Mouse (Mus musculus) intestine, embryonic 15.5 days (tissue): ENCODE results near the gene Esrra. TPM values are rescaled to one million over a fixed set of nuclear protein-coding genes. Genes with fewer than 3 reads are reported as not detected.
A peak's percentile ranks its signal among the peaks of the same experiment; 100 is the strongest.

Experiments used
- ATAC-seq: fragments of 200-750 bp; cut with Nextera tagmentation; 2 replicates; pipeline ENCODE4 v1.8.0; 2017; ENCODE audit warnings: moderate TSS enrichment, moderate library complexity
- H3K27ac ChIP-seq: fragments of 300-500 bp; sonication (generic); 2 replicates; pipeline ENCODE4 v1.5.1; 2015; ENCODE audit warnings: mild to moderate bottlenecking, inconsistent platforms
- H3K27me3 ChIP-seq: fragments of 300-500 bp; sonication (generic); replicated peaks from 2 replicates; pipeline ENCODE4 v1.6.1; 2015; ENCODE audit warnings: inconsistent platforms
- H3K36me3 ChIP-seq: fragments of 300-500 bp; sonication (generic); 2 replicates; pipeline ENCODE4 v1.6.1; 2015; ENCODE audit warnings: inconsistent platforms
- H3K4me1 ChIP-seq: fragments of 300-500 bp; sonication (generic); replicated peaks from 2 replicates; pipeline ENCODE4 v1.6.1; 2015; ENCODE audit warnings: inconsistent platforms
- H3K4me2 ChIP-seq: fragments of 300-500 bp; sonication (generic); replicated peaks from 2 replicates; pipeline ENCODE4 v1.6.1; 2015; ENCODE audit warnings: mild to moderate bottlenecking, inconsistent platforms
- H3K4me3 ChIP-seq: fragments of 300-500 bp; sonication (generic); replicated peaks from 2 replicates; pipeline ENCODE4 v1.5.1; 2015; ENCODE audit warnings: inconsistent platforms
- H3K9ac ChIP-seq: fragments of 300-500 bp; sonication (generic); 2 replicates; pipeline ENCODE4 v1.6.1; 2015; ENCODE audit warnings: inconsistent platforms
- H3K9me3 ChIP-seq: fragments of 300-500 bp; sonication (generic); 2 replicates; pipeline ENCODE4 v1.6.1; 2016; ENCODE audit warnings: inconsistent platforms
- WGBS: fragments of 180-500 bp; shearing (Covaris S2); methylation state at CpG from one replicate; pipeline ENCODE4 v1.1.7; 2015; 5-methylcytosine and 5-hydroxymethylcytosine counted together
- polyA plus RNA-seq: library from polyadenylated mRNA; unstranded; fragments of >200 nt; fragmentation: Nextera tagmentation; extraction: Ambion mirVana; gene quantifications from 2 replicates; pipeline ENCODE4 v1.2.1, GENCODE M21; 2015

Esrra gene
- 32.2 and 37.6 TPM in 2 replicates for polyA plus RNA-seq

GRCm38 (mm10) chr19:6921647-6922567, at the start of gene Esrra:
Esrra (minus strand) TSS chr19:6921813.
- H3K4me1 ChIP-seq = peaks cover 35% of the 10 kb centered on the region
- WGBS = under 1% methylated on average over 65 of the region's 66 CpGs
- peak within 1 kb of the TSS; percentile 73 for H3K4me2 ChIP-seq
- peaks cover 33% of the 10 kb centered on the region for H3K27me3 ChIP-seq
- H3K9ac ChIP-seq = peak within 1 kb of the TSS; percentile 90
- peak within 1 kb of the TSS; percentile 95 for H3K27ac ChIP-seq
- no peaks in the 10 kb centered on the region for H3K9me3 ChIP-seq
- H3K36me3 ChIP-seq = no peaks in the 10 kb centered on the region
- H3K4me3 ChIP-seq = peak within 1 kb of the TSS; percentile 87
- ATAC-seq = peak; percentile 92

- H3K4me1 ChIP-seq = peaks cover 54% of the 10 kb centered on the region
- peak overlapping the region; percentile 74 for H3K4me3 ChIP-seq
- WGBS = 28% methylated on average over 11 of the region's 11 CpGs
- peak overlapping the region; percentile 87 for H3K9ac ChIP-seq
- peak overlapping the region; percentile 92 for H3K27ac ChIP-seq
- no peak for ATAC-seq
- H3K9me3 ChIP-seq = no peaks in the 10 kb centered on the region
- peak overlapping the region; percentile 72 for H3K4me2 ChIP-seq
- no peaks in the 10 kb centered on the region for H3K27me3 ChIP-seq
- H3K36me3 ChIP-seq = peaks cover 8% of the 10 kb centered on the region; the same call in 1 of the 2 replicates
Observed at GRCm38 (mm10) chr19:6970460-6971085, 49.0 kb upstream of the Esrra start.

- H3K9ac ChIP-seq = peak overlapping the region; percentile 87
- 1% methylated on average over 54 of the region's 55 CpGs for WGBS
- no peaks in the 10 kb centered on the region for H3K9me3 ChIP-seq
- H3K27me3 ChIP-seq = no peaks in the 10 kb centered on the region
- H3K4me1 ChIP-seq = peaks cover 54% of the 10 kb centered on the region
- H3K4me3 ChIP-seq = peak overlapping the region; percentile 74
- H3K4me2 ChIP-seq = peak overlapping the region; percentile 72
- peak overlapping the region; percentile 92 for H3K27ac ChIP-seq
- H3K36me3 ChIP-seq = peaks cover 15% of the 10 kb centered on the region
- peak; percentile 72 for ATAC-seq
Observed at GRCm38 (mm10) chr19:6969665-6970381, 48.2 kb upstream of the Esrra start.

- H3K4me1 ChIP-seq = peaks cover 54% of the 10 kb centered on the region
- peak overlapping the region; percentile 87 for H3K9ac ChIP-seq
- WGBS = under 1% methylated on average over 20 of the region's 20 CpGs
Observed at GRCm38 (mm10) chr19:6969291-6969664, 47.7 kb upstream of the Esrra start.

DNA sequence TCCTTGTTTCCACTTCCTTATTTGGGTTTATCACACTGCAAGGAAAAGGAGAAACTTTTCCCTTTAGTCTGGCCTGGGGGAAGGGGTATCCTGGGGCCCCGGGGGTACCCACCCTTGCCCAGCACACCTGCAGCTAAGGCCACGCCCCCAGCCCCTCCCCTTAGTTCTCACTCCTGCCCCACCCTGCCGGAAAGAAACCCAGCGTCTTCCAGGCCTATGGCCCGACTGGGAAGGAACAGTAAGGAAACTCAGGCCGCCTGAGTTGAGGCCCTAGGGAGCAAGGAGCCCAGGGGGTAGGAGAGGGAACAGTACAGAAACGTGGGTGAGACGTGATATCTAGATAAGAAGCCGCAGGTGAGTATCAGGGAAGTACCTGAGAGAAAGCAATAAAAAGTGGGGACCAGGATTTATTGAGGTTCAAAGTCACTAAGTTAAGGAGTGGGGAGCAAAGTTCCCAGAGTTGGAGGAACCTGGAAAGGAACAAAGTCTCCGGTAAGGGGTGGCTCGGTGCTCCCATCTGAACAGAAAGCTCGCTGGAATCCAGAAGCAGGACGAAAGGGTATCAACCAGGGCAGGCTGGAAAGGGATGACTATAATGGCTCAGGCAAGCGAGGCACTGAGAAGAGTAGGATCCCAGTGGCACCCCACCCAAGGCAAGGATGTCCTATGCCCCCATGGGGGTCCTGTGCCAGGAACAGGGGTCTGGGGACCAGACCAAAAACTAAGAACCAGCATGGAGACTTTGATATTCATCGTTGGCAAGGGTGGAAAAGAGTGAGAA, 47.1 kb upstream of the Esrra start:
- Histone ChIP-seq H3K4me2 (peak overlapping the region; percentile 72), H3K9me3 (no peaks in the 10 kb centered on the region), H3K4me3 (peak overlapping the region; percentile 74), H3K9ac (peak overlapping the region; percentile 87), H3K27ac (peak overlapping the region; percentile 92), H3K27me3 (no peaks in the 10 kb centered on the region), H3K4me1 (peaks cover 50% of the 10 kb centered on the region), H3K36me3 (peaks cover 25% of the 10 kb centered on the region)
- peak; percentile 86 for ATAC-seq
- 5% methylated on average over 15 of the region's 15 CpGs for WGBS

More at GRCm38 (mm10) chr19:6969291-6969664, 47.7 kb upstream of the Esrra start:
- no peaks in the 10 kb centered on the region for H3K9me3 ChIP-seq
- H3K27ac ChIP-seq = peak overlapping the region; percentile 92
- peak; percentile 8 for ATAC-seq
- peaks cover 20% of the 10 kb centered on the region for H3K36me3 ChIP-seq
- peak overlapping the region; percentile 74 for H3K4me3 ChIP-seq
- no peaks in the 10 kb centered on the region for H3K27me3 ChIP-seq
- H3K4me2 ChIP-seq = peak overlapping the region; percentile 72

DNA sequence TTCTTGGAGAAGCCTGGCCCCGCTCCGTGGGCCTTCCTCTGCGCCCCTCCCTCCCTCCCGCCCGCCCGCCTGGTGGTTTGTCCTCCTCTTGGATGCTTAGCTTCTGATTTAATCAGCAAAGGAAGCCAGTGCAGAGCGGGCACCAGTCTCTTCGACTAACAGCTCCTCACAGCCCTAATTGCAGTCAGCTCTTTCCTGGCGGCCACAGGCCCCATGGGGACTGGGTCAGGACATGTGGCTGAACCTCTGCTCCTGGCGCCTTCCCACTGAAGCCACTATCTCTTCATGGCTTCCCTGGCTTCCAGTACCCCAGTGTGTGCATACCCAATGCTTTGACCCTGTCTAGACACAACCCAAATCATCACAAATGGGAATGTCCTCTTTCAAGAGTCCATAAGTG, 34.8 kb upstream of the Esrra start:
- H3K27me3 ChIP-seq = no peaks in the 10 kb centered on the region
- no peaks in the 10 kb centered on the region for H3K9me3 ChIP-seq
- ATAC-seq = no peak
- H3K36me3 ChIP-seq = peaks cover 64% of the 10 kb centered on the region
- H3K4me2 ChIP-seq = no peak overlapping the region
- H3K4me3 ChIP-seq = no peak overlapping the region
- 75% methylated on average over 10 of the region's 10 CpGs for WGBS
- peaks cover 20% of the 10 kb centered on the region for H3K4me1 ChIP-seq
- H3K9ac ChIP-seq = no peak overlapping the region
- H3K27ac ChIP-seq = no peak overlapping the region

- Histone ChIP-seq H3K27me3 (no peaks in the 10 kb centered on the region), H3K36me3 (peaks cover 60% of the 10 kb centered on the region), H3K9ac (no peak overlapping the region), H3K4me2 (no peak overlapping the region), H3K4me1 (peaks cover 20% of the 10 kb centered on the region), H3K27ac (no peak overlapping the region), H3K9me3 (no peaks in the 10 kb centered on the region), H3K4me3 (no peak overlapping the region)
- no peak for ATAC-seq
- 77% methylated on average over 7 of the region's 7 CpGs for WGBS
Observed at GRCm38 (mm10) chr19:6955424-6955823, 33.8 kb upstream of the Esrra start.

GRCm38 (mm10) chr19:6954046-6954445, 32.4 kb upstream of the Esrra start:
- no peak for ATAC-seq
- H3K9me3 ChIP-seq = no peaks in the 10 kb centered on the region
- peak overlapping the region; percentile 36; the same call in 1 of the 2 replicates for H3K27ac ChIP-seq

DNA sequence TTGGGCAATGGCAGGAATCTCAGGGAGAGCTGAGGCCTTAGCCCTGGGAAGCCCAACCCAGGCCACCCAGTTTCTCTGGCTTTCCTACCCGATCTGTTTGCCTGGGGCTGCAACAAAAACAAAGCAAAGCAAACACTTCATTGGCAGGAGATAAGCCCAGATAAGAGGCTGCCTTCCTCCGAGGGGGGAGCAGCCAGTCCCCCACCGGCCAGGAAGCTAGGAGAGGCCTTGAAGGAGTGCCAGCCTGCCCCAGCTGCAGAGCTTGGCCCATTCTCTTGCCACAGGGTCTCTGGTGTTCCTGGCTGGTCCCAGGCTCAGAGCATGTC, 31.1 kb upstream of the Esrra start:
- Histone ChIP-seq H3K36me3 (peaks cover 34% of the 10 kb centered on the region), H3K9me3 (no peaks in the 10 kb centered on the region), H3K27ac (peak overlapping the region; percentile 97), H3K4me3 (peak overlapping the region; percentile 55), H3K4me1 (peaks cover 36% of the 10 kb centered on the region), H3K9ac (peak overlapping the region; percentile 68), H3K27me3 (no peaks in the 10 kb centered on the region), H3K4me2 (peak overlapping the region; percentile 88)
- WGBS = 8% methylated on average over 3 of the region's 3 CpGs
- peak; percentile 7; the same call in 1 of the 2 replicates for ATAC-seq

More at GRCm38 (mm10) chr19:6954046-6954445, 32.4 kb upstream of the Esrra start:
- Histone ChIP-seq H3K27me3 (no peaks in the 10 kb centered on the region), H3K36me3 (peaks cover 46% of the 10 kb centered on the region), H3K9ac (no peak overlapping the region), H3K4me1 (peaks cover 32% of the 10 kb centered on the region), H3K4me3 (no peak overlapping the region), H3K4me2 (0 out of 2 replicates have a peak overlapping the region, but pooled peaks have one; percentile 3)
- 45% methylated on average over 9 of the region's 9 CpGs for WGBS

- peak; percentile 57 for ATAC-seq
- WGBS = 1% methylated on average over 31 of the region's 31 CpGs
- H3K4me3 ChIP-seq = peak overlapping the region; percentile 55
- peaks cover 28% of the 10 kb centered on the region for H3K36me3 ChIP-seq
- no peaks in the 10 kb centered on the region for H3K9me3 ChIP-seq
- peak overlapping the region; percentile 88 for H3K4me2 ChIP-seq
- peak overlapping the region; percentile 97 for H3K27ac ChIP-seq
- H3K27me3 ChIP-seq = no peaks in the 10 kb centered on the region
- peaks cover 36% of the 10 kb centered on the region for H3K4me1 ChIP-seq
- H3K9ac ChIP-seq = peak overlapping the region; percentile 68
Observed at GRCm38 (mm10) chr19:6951994-6952711, 30.5 kb upstream of the Esrra start.
